Mouse (Mus musculus) hindbrain, embryonic 14.5 days (tissue): ENCODE data around the gene Olfm2. TPM values are rescaled to one million over a fixed set of nuclear protein-coding genes. Genes with fewer than 3 reads are reported as not detected.

ENCODE experiments used
- ATAC-seq: fragments of 200-750 bp; cut with Nextera tagmentation; 2 replicates; pipeline ENCODE4 v1.8.0; 2017; ENCODE audit warnings: moderate number of reproducible peaks, mild to moderate bottlenecking, moderate TSS enrichment, moderate library complexity; ENCODE audit not compliant: low FRiP score
- DNase-seq: peaks from one replicate; pipeline ENCODE4 v3.0.0-alpha.2; 2015; ENCODE audit warnings: low spot score
- H3K27ac ChIP-seq: fragments of 300-500 bp; sonication (generic); 2 replicates; pipeline ENCODE4 v1.5.1; 2014; ENCODE audit warnings: mild to moderate bottlenecking, moderate library complexity
- H3K27me3 ChIP-seq: fragments of 300-500 bp; sonication (generic); 2 replicates; pipeline ENCODE4 v1.6.1; 2014; ENCODE audit warnings: mild to moderate bottlenecking, low read length, mixed read lengths; ENCODE audit not compliant: control insufficient read depth, insufficient read depth
- H3K36me3 ChIP-seq: fragments of 300-500 bp; sonication (generic); replicated peaks from 2 replicates; pipeline ENCODE4 v1.6.1; 2014; ENCODE audit not compliant: control insufficient read depth, insufficient read depth
- H3K4me1 ChIP-seq: fragments of 300-500 bp; sonication (generic); replicated peaks from 2 replicates; pipeline ENCODE4 v1.6.1; 2014; ENCODE audit warnings: antibody characterized with exemption, low read length, mixed read lengths; ENCODE audit not compliant: control insufficient read depth, insufficient read depth
- H3K4me2 ChIP-seq: fragments of 300-500 bp; sonication (generic); replicated peaks from 2 replicates; pipeline ENCODE4 v1.6.1; 2014; ENCODE audit warnings: mild to moderate bottlenecking, moderate library complexity
- H3K4me3 ChIP-seq: fragments of 300-500 bp; sonication (generic); replicated peaks from 2 replicates; pipeline ENCODE4 v1.5.1; 2014; ENCODE audit warnings: mild to moderate bottlenecking, low read length
- H3K9ac ChIP-seq: fragments of 300-500 bp; sonication (generic); 2 replicates; pipeline ENCODE4 v1.6.1; 2014
- H3K9me3 ChIP-seq: fragments of 300-500 bp; sonication (generic); 2 replicates; pipeline ENCODE4 v1.6.1; 2016; ENCODE audit warnings: low read length; ENCODE audit not compliant: control insufficient read depth
- WGBS: fragments of 180-500 bp; shearing (Covaris S2); extraction: QIAGEN DNeasy Blood & Tissue Kit; methylation state at CpG from one replicate; pipeline ENCODE4 v1.1.7; 2014; 5-methylcytosine and 5-hydroxymethylcytosine counted together
- polyA plus RNA-seq: library from polyadenylated mRNA; unstranded; fragments of >200 nt; fragmentation: Nextera tagmentation; extraction: Ambion mirVana; gene quantifications from 2 replicates; pipeline ENCODE4 v1.2.1, GENCODE M21; 2014

The Olfm2 gene
- polyA plus RNA-seq, 1 experiment from 2014 or later: 185 TPM

DNA sequence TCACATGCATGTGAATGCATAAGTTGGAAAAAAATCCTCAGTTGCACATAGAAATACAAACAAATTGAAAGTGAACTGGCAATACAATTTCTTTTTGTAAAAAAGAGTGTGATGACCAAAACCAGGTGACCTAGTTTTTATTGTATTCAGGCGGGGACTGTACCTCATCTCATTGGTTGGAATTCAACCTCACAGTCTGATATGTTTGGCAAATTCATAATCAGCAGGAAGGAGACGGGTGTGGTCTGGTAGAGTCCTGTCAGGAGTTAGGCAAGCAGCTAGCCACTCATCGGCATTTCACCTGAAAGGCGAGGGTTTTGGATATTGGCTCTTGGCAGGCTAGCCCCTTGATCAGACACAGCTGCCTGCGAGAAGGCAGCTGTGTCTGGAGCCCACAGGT is 3.1 kb upstream of the Olfm2 start:
- Histone ChIP-seq H3K9me3 (no peaks in the 10 kb centered on the region), H3K4me1 (peaks cover 12% of the 10 kb centered on the region; the same call in 1 of the 2 replicates), H3K9ac (no peak overlapping the region), H3K27ac (no peak overlapping the region), H3K36me3 (no peaks in the 10 kb centered on the region), H3K4me3 (no peak overlapping the region), H3K4me2 (no peak overlapping the region), H3K27me3 (no peaks in the 10 kb centered on the region)
- WGBS: 83% methylated on average over 5 of the region's 5 CpGs
- DNase-seq (no peak), ATAC-seq (no peak)

GRCm38 (mm10) chr9:20748540-20748939 is 2.4 kb upstream of the Olfm2 start:
- Histone ChIP-seq H3K27ac (no peak overlapping the region), H3K4me2 (no peak overlapping the region), H3K36me3 (no peaks in the 10 kb centered on the region), H3K4me3 (no peak overlapping the region), H3K9ac (no peak overlapping the region), H3K4me1 (peaks cover 14% of the 10 kb centered on the region; the same call in 1 of the 2 replicates), H3K9me3 (no peaks in the 10 kb centered on the region), H3K27me3 (no peaks in the 10 kb centered on the region)
- DNase-seq (no peak), ATAC-seq (no peak)
- 91% methylated on average over 3 of the region's 3 CpGs for WGBS

- Histone ChIP-seq H3K27me3 (no peaks in the 10 kb centered on the region), H3K9me3 (no peaks in the 10 kb centered on the region), H3K9ac (no peak overlapping the region), H3K4me1 (peaks cover 14% of the 10 kb centered on the region; the same call in 1 of the 2 replicates), H3K4me2 (no peak overlapping the region), H3K4me3 (no peak overlapping the region), H3K27ac (no peak overlapping the region), H3K36me3 (no peaks in the 10 kb centered on the region)
- ATAC-seq: no peak
- no peak for DNase-seq
- WGBS: 0% methylated on average over 3 of the region's 3 CpGs
Observed at GRCm38 (mm10) chr9:20747682-20748081, 1.5 kb upstream of the Olfm2 start.

DNA sequence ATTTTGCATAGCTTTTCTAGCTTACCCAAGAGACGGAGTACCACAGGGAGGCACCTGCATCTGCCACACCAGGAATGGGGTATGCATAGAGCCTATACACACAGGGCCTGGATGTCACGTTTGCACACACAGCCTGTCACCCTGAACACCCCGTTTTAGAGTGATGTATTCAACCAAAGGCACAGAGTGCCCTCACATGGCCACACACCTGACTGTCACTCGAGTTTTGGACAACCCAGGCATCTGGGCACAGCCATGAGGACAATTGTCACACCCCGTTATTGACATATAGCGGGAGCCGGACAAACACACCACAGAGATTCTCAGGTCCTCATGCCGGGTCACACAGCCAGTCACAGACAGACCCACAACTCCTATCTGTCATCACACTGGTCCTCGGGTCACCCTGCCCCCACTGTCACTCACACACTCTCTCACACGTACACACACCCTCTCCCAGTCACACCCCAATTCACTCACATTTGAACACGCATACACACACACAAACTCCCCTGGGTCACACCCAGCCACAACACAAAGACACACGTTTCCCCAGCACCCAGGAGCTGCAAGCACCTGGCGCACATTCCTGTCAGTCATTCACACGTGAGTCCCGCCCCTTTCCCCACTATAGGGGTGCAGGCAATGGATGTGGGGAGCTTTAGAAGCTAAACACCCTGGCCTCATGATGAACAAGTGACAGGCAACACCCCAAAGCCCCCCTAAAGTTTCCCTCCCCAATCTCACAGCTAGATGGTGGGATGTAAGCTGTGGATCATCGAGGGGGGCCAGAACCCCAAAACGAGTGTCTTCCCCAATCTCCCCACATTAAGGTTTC is 801 bp downstream of the Olfm2 start:
- ATAC-seq (peak; percentile 32), DNase-seq (no peak)
- Histone ChIP-seq H3K36me3 (0 out of 2 replicates have a peak, but pooled peaks cover 5% of the 10 kb centered on the region), H3K9ac (peak overlapping the region; percentile 91), H3K9me3 (no peaks in the 10 kb centered on the region), H3K4me1 (peaks cover 14% of the 10 kb centered on the region; the same call in 1 of the 2 replicates), H3K27me3 (no peaks in the 10 kb centered on the region), H3K4me3 (peak overlapping the region; percentile 68), H3K27ac (peak overlapping the region; percentile 69), H3K4me2 (peak overlapping the region; percentile 71)
- WGBS: 7% methylated on average over 17 of the region's 17 CpGs

- 9% methylated on average over 22 of the region's 22 CpGs for WGBS
- Histone ChIP-seq H3K27ac (no peak overlapping the region), H3K4me1 (peaks cover 14% of the 10 kb centered on the region; the same call in 1 of the 2 replicates), H3K9me3 (no peaks in the 10 kb centered on the region), H3K9ac (peak overlapping the region; percentile 91), H3K4me3 (peak overlapping the region; percentile 68), H3K27me3 (no peaks in the 10 kb centered on the region), H3K4me2 (peak overlapping the region; percentile 71), H3K36me3 (0 out of 2 replicates have a peak, but pooled peaks cover 5% of the 10 kb centered on the region)
- ATAC-seq (no peak), DNase-seq (no peak)
Observed at GRCm38 (mm10) chr9:20743946-20744738, 2.0 kb downstream of the Olfm2 start.

GRCm38 (mm10) chr9:20740407-20740806 is 5.7 kb downstream of the Olfm2 start:
- H3K4me2 ChIP-seq: 0 out of 2 replicates have a peak overlapping the region, but pooled peaks have one; percentile 3

DNA sequence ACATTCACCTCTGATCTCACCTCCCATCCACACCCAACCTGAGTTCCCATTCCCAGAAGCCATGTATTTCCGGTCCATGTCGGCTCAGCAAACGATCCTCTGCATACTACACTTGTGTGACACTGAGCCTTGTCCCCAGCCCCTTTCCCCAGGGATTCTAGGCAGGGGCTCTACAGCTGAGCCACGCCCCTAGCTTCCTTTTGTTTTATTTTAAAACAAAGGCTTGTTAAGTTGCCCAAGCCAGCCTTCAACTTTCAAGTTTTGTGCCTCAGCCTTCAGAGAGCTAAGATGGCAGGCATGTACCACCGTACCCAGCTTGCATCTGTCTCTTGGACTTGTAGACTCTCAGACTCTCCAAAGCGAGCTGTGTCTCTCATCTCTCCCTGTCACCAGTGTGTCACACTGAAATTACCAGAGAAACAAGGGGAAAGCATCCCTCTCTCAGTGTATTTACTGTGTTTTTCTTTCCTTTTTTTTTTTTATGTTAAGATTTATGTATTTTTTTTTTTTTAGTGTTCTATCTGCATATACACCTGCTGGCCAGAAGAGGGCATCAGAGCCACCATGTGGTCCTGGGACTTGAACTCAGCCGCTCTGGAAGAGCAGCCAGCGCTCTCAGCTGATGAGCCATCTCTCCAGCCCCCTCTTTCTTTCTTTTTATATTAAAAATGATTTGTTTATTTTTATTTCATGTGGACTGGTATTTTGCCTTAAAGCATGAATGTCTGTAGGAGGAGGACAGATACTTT is 7.7 kb downstream of the Olfm2 start:
- Histone ChIP-seq H3K4me2 (no peak overlapping the region), H3K27ac (no peak overlapping the region), H3K4me3 (no peak overlapping the region), H3K27me3 (no peaks in the 10 kb centered on the region), H3K9me3 (no peaks in the 10 kb centered on the region), H3K36me3 (0 out of 2 replicates have a peak, but pooled peaks cover 5% of the 10 kb centered on the region), H3K9ac (no peak overlapping the region), H3K4me1 (no peaks in the 10 kb centered on the region)
- DNase-seq: no peak
- ATAC-seq: no peak
- WGBS: 44% methylated on average over 8 of the region's 8 CpGs

More at GRCm38 (mm10) chr9:20740407-20740806, 5.7 kb downstream of the Olfm2 start:
- H3K27me3 ChIP-seq: no peaks in the 10 kb centered on the region
- H3K4me3 ChIP-seq: no peak overlapping the region
- H3K4me1 ChIP-seq: peaks cover 14% of the 10 kb centered on the region; the same call in 1 of the 2 replicates
- ATAC-seq (peak; percentile 29; the same call in 1 of the 2 replicates), DNase-seq (peak; percentile 77)
- H3K36me3 ChIP-seq: 0 out of 2 replicates have a peak, but pooled peaks cover 5% of the 10 kb centered on the region
- 6% methylated on average over 12 of the region's 12 CpGs for WGBS
- no peaks in the 10 kb centered on the region for H3K9me3 ChIP-seq
- H3K9ac ChIP-seq: no peak overlapping the region
- no peak overlapping the region for H3K27ac ChIP-seq

DNA sequence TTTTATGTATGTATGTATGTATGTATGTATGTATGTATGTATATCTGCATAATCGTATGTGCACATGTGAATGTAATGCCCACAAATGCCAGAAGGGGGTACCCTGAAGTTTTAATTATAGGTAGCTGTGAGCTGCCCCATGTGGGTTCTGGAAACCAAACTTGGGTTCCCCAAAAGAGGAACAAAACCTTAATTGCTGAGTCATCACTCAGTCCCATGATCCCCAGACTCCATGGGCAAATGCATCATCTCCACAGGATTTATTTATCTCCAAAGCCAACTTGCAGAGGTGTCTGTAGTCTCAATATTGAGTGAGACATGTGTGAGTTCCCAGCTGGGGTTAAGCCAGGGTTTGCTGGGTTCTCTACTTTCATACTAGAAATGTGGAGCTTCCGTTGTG is 8.9 kb downstream of the Olfm2 start:
- Histone ChIP-seq H3K9me3 (no peaks in the 10 kb centered on the region), H3K36me3 (0 out of 2 replicates have a peak, but pooled peaks cover 1% of the 10 kb centered on the region), H3K4me1 (no peaks in the 10 kb centered on the region), H3K27me3 (no peaks in the 10 kb centered on the region), H3K27ac (no peak overlapping the region), H3K9ac (no peak overlapping the region), H3K4me2 (no peak overlapping the region), H3K4me3 (no peak overlapping the region)
- WGBS: 95% methylated on average over 2 of the region's 2 CpGs
- DNase-seq: no peak
- ATAC-seq: no peak
